Mouse (Mus musculus) liver, embryonic 14.5 days (tissue): Measurements from ENCODE around the gene Six5.

ENCODE experiments used
- CTCF ChIP-seq: IDR thresholded peaks from 2 replicates; pipeline ENCODE4 v1.5.1; 2016; ENCODE audit warnings: antibody characterized with exemption, low read depth, control low read depth
- EP300 ChIP-seq: IDR thresholded peaks from 2 replicates; pipeline ENCODE4 v1.6.1; 2016; ENCODE audit warnings: antibody characterized with exemption, low read depth

DNA sequence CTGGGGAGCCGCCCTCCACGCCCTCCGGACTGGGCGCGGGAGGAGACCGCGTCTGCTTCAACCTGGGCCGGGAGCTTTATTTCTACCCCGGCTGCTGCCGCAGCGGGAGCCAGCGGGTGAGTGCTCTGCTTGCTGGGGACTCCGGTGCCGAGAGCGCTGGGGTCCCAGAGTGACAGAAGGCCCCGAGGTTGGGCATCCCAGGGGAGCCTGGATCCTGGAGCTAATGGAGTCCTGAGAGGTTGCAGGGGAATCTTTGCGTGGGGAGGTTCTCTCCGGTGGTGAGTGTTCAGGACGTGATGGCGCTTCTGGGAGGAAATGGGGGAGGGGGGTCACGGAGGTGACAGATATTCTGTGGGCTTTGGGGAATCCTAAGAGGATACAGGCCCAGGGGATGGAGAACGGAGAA is 17.8 kb upstream of the Six5 start:
- no peak for TF ChIP-seq CTCF
- no peak for TF ChIP-seq EP300
